Mouse (Mus musculus) testis, adult 2 months (tissue): ENCODE measurements at regions not wholly inside any gene's neighbourhood (a gene's known extent, or its start where the extent isn't known, plus 50 kb on each side); places are given as distances from the start of the nearest gene placed in this dataset.

Experiments
- CTCF ChIP-seq: fragments of 200-500 bp; IDR thresholded peaks from 2 replicates; pipeline ENCODE4 v1.5.1; 2012; ENCODE audit warnings: low read depth, mild to moderate bottlenecking, inconsistent platforms, low read length, moderate library complexity; ENCODE audit not compliant: control insufficient read depth, insufficient read depth, insufficient replicate concordance
- POLR2A ChIP-seq: fragments of 200-500 bp; IDR thresholded peaks from 2 replicates; pipeline ENCODE4 v1.6.1; 2012; ENCODE audit warnings: low read depth, mild to moderate bottlenecking, inconsistent platforms, low read length, moderate library complexity; ENCODE audit not compliant: control insufficient read depth

DNA sequence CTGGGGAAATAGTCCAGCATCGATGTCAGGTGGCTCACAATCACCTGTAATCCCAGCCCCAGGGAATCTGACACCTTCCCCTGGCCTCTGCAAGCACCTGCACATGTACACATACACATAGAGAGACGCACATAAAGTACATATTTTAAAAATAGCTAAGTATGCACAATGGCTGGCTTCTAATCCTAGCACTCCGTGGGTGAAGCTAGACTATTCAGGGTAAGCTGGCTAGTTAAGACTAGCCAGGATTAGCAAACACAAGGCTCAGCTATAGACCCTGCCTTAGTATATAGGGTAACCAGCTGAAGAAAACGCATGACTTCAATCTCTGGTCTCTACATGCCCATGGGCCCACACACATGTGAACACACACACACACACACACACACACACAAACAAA is 274.6 kb downstream of the Pdcd6ip start:
- TF ChIP-seq CTCF (no peak), POLR2A (no peak)
